Mouse (Mus musculus) thymus, postnatal 25 days (tissue): ENCODE measurements around the gene Kdm8.

Experiments used
- DNase-seq: peaks from one replicate; pipeline ENCODE4 v3.0.0; 2022

The Kdm8 gene

DNA sequence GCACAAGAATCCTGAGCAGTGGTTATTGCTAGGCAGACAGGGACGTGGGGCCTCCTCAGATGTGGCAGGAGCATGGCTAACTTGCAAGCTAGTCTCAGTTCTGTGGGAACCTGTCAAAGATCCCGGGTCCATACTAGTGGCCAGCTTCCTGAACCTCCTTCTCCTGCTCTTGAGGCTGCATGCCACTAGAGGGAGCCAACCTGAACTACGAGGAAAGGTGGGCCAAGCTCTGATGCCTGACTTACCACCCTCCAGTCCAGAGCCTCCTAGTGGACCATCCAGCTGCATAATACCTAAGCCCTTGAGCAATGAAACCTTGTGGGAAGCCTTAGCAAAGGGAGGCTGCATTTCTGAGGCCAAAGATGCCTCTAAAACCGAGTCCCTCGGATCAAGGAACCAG is 25.5 kb downstream of the Kdm8 start:
- DNase-seq = peak; percentile 79

GRCm38 (mm10) chr7:125470901-125471300 is 26.4 kb downstream of the Kdm8 start:
- peak; percentile 41 for DNase-seq

GRCm38 (mm10) chr7:125471991-125472741 is 27.7 kb downstream of the Kdm8 start:
- DNase-seq = peak; percentile 88

DNA sequence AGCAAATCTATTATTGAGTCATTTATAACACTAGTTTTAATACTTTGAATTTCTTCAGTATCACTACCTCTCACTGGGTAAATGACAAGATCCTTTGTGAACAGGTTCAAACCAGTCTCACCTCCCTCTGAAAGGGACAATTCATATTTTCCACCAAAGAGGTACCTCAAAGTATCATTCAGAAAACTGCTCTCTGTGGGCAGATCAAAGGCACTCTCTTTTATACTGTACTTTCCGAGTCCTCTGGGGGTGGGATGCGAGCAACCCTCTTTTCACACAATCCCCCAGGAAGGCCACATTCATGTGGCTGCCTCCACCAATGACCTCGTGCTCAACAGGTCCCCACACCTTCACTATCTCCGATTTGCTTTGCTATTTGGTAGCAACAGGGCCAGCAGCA is 30.1 kb downstream of the Kdm8 start:
- no peak for DNase-seq

GRCm38 (mm10) chr7:125475601-125476251 is 31.2 kb downstream of the Kdm8 start:
- peak; percentile 21 for DNase-seq

DNA sequence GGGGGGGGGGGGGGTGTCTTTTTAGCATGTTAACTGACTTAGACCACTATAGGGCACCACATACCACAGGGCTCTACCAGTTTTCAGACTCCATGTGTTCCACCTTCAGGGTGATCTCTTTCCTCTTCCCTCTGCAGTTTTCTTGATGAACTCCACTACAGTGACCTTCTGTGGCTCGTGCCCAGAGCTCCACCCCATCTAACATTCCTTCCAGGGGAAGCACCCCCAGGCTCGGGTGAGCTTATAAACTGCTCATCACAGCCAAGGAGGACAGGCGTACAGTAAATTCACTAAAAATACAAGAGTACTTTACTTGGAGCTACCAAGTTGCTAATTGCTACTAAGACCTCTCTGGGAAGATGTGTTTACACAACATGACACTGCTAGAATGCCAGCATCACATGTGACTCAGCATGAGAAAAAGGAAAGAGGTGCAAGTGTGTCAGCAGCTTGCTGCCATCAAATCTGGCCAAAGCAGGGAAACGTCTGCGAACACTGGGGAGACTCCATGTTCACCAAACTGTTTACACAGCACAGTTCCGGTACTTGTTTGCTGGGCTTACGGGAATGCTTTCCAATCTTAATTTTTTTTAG is 34.0 kb downstream of the Kdm8 start:
- no peak for DNase-seq

- DNase-seq = no peak
Measured at GRCm38 (mm10) chr7:125480518-125480917, 36.0 kb downstream of the Kdm8 start.

- no peak for DNase-seq
Measured at GRCm38 (mm10) chr7:125482339-125482738, 37.9 kb downstream of the Kdm8 start.

DNA sequence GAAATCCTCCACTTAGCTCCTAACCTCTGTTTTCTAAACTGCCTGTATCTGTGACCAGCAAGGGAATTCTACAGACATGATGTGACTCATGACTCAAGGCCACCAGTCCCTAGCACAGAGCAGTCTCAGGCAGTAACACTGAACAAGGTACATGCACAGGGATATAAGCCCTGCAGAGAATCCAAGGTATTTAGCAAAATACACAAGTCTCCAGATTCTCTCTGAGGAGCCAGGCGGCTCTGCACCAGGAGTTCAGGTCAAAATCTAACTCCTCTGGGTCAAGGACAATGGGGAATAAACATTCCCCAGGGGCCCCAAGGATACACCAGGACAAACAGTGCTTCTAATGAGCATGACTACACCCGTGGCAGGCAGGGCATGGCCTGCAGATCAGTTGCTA is 38.4 kb downstream of the Kdm8 start:
- DNase-seq = no peak

DNA sequence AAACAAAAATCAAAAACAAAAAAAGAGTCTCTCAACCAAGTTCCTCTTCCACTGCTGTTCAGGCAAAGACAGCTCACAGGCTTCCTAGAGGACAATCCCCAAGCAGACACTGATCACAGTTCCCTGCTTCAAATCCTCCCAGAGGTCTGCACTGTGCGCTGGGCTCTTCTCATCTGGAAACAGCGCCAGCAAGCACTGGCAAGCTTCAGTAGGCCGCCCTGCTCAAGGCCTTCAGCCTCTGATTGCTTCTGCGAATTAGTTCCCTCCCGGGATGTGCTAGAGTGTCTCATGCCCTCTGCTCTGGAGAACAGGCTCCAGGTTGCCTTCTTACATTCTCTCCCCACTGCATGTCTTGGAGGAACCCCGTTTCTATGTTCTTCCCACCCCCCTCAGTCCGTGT is 40.3 kb downstream of the Kdm8 start:
- no peak for DNase-seq

- DNase-seq = no peak
Measured at GRCm38 (mm10) chr7:125486121-125486630, 41.7 kb downstream of the Kdm8 start.

DNA sequence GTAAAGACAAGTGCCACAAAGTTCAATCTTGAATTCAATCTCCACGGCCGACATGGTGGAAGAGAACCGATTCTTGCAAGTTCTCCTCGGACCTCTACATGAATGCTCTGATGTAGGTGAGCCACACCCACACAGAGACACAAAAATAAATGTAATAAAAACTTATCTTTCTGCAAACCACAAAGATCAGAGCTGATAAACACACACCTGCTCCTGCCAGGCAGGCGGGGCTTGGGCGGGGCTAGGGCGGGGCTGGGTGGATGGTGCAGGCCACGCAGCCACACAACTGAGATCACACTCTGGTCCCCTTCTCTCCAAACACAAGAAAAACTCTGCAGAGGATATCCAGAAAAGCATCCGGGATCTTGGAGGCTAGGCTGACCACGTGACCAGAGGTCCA is 42.6 kb downstream of the Kdm8 start:
- peak; percentile 58 for DNase-seq

DNA sequence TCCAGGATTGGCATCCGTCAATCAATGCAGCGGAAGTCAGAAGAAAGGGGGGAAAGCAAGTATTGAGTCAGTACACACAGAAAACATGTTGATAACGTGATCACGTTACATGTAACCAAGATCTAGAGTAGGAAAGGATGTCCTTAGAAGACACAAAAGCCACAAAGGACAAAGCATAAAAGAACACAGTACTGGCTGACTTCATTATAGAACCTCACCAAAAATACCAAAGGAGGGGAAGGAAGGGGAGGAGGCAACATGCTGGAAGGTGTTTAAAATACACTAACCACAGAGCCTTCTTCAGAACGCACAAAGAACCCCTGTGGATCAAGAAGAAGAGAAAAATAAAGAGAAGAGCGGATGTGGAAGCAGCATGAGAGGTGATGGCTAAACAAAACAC is 44.2 kb downstream of the Kdm8 start:
- no peak for DNase-seq

DNA sequence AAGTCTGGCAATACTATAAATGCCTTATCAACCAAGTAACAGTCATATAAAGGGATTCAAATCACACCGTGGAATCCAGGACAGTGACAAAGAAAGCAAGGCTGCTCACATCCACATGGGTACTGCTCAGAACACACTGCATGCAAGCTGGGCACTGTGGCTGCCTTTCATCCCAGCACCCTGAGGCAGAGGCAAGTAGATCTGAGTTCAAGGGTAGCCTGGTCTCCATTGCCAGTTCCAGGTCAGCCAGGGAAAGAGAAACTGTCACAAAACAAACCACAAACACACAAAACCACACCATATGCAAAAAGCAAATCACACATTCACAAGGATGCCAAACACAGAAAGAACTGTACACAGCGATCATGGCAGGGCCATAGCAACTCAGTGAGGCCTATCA is 45.2 kb downstream of the Kdm8 start:
- no peak for DNase-seq

- DNase-seq = peak; percentile 98
Measured at GRCm38 (mm10) chr7:125490947-125491735, 46.7 kb downstream of the Kdm8 start, which contains the start of gene Nsmce1. Gene Nsmce1, minus strand, starts transcription at chr7:125491596.

DNA sequence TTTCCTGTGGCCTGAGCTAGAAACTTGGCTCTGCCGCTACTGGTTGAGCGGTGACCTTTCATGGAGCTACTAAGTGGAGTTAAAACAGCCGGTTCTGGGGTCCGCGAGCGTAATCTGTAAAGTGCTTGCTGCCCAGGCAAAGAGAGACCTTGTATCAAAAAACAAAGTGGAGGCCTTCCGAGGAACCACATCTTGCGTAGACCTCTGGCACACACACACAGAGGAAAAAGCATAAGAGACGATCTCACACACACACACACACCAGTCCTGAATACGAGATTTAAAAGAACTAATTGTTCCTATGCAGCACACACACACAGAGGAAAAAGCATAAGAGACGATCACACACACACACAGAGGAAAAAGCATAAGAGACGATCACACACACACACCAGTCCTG is 47.3 kb downstream of the Kdm8 start:
- no peak for DNase-seq

DNA sequence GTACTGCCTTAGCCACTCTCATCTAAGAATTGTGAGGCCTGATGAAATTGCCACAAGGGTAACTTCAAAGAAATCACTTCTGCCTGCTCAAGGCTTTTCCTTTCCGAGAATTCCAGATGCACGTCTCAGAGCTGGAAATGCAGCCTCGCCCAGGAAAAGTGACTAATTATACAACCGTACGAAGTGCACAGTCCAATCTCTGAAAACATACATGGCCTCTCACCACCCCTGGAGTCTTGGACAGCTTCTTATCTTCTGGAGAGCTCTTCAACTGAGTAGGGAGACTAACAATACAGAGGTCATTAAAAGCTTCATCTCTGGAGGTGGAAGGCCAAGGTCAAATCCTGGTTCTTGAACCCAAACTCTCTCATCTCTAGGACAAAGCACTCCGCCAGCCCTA is 48.1 kb downstream of the Kdm8 start:
- no peak for DNase-seq

- no peak for DNase-seq
Measured at GRCm38 (mm10) chr7:125495864-125496440, 51.5 kb downstream of the Kdm8 start.

DNA sequence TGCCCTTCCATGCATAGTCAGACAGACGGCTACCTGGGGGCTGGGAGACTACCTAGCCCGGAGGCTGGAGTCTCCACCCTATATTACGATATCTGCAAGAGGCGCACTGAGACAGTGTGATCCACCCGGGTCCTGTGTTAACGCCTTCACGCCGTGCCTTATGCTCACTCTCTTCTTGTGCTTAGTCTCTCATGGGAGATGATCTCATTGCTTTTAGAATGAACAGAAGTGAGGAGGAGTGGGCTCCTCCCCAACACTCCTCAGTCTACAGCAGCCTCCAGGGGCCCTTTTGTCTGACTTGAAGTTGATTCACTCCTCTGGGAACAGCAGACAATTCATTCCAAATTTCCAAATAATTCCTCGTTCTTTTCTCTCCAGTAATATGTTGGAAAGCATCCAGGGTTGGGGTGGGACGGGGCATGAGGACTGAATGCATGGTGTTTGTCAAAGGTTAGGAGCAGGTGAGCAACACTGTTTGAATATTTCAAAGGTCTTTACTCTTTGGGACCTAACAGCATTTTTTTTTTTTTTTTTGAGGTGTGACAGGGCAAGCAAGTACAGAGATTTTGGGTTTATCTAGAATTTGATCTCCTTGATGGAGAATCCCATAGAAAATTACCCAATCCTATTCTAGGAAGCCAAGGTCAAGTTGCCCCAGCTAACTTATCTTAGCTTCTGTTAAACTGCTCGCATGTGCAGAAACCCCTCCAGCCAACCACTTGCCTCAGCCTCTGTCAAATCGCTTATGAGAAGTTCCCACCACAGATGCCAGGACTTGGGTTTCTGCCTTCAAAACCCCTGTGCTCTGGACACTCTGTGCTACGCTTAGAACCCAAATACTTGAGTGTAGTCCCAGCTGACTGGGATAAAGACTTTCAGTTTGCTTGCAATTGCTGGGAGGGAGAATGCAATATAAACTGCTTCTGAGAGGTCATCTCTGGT is 55.7 kb downstream of the Kdm8 start:
- DNase-seq = no peak

DNA sequence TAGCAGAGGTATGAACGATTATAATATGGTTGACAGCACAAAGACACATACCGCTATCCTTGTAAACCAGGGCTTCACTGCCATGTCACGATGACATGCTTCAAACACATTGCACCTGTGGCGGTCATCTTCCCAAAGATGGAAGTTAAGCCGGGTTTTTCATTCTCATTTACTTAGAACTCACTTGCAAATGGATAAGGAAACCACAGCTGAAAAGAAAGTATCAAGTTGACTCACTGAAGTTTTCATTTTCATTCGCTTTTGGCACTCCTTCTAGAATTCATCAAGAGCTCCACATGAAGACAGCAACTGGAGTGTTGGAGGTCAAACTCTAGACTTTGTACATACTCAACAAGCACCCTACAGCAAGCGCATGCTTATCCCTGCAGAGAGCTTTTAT is 56.4 kb downstream of the Kdm8 start:
- DNase-seq = no peak

GRCm38 (mm10) chr7:125503374-125504092 is 59.1 kb downstream of the Kdm8 start:
- no peak for DNase-seq
